Mouse (Mus musculus): ENCODE results near the gene Smndc1. TPM values are rescaled to one million over a fixed set of nuclear protein-coding genes. Genes with fewer than 3 reads are reported as not detected.

The Smndc1 gene
- total RNA-seq, 4 experiments from 2014 or later, result 31.9 to 37.5 (median 33.3) TPM

GRCm38 (mm10) chr19:53343174-53343881 is 47.0 kb downstream of the Smndc1 start:
- no peak for DNase-seq (ENCODE audit: low spot score)

GRCm38 (mm10) chr19:53340423-53340822 is 50.0 kb downstream of the Smndc1 start:
- no peak for DNase-seq (ENCODE audit: low spot score)

GRCm38 (mm10) chr19:53335241-53335640 is 55.1 kb downstream of the Smndc1 start:
- DNase-seq (ENCODE audit: low spot score), result no peak

- no peak for DNase-seq (ENCODE audit: low spot score)
Observed at GRCm38 (mm10) chr19:53333730-53334129, 56.6 kb downstream of the Smndc1 start.

DNA sequence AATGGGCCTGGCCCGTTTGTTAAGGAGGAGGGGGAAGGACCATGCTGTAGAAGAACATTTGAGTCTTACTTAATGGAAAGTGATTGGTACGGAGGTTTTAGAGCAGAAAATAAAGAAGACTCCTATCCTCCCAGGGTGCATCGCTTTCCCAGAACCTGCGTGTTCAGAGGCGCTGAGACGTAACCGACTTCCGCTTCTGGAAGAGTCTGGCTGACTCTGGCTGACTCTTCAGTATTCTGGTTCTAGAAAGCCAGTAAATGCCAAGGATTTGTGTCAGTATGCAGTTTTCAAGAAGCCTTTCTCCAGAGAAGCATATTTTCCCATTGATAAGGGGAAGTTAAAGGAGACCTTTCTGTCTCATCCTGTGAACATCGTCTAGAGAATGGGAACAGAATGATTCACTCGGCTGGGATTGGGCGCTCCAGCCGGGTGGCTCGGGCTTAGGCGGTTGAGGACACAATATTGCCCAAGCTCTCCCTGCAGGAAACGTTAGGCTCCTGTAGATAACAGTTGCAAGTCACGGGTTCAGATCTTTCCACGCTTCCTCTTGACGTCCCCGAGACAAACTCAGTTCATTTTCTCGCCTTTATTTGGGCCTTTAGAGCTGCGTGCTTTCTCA is 58.4 kb downstream of the Smndc1 start:
- no peak for DNase-seq (ENCODE audit: low spot score)

DNA sequence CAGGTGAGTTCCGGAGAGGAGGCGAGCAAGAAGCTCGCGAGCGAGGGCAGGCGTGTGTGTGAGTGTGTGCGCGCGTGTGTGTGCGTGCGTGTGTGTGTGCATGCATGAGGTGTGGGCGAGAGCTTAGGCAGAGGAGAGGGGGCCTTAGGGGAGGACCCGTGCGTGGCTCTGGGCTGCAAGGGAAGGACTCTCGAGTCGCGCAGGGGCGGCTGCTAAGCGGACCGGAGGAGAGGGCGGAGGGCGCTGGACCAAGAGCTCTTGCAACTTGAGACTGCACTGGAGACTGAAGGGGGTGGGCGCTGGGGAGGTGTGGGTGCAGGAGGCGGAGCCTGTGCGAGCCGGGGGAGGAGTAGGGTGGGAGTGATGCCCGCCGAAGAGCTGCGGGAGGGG is 60.4 kb downstream of the Smndc1 start:
- DNase-seq (ENCODE audit: low spot score), result peak; percentile 65

Other genes with a start within 250 kb of the Smndc1 start
- gene Mxi1, start 80.1 kb downstream of the Smndc1 start, total RNA-seq (2022), result 10 to 100 TPM; 38.7 to 49.2 (median 46.0) TPM
- not detected for gene Gm10197, start 18.8 kb downstream of the Smndc1 start, total RNA-seq (2022)
- 1 to 10 TPM; 3.1 to 5.6 (median 4.2) TPM for gene Dusp5, start 138.5 kb upstream of the Smndc1 start, total RNA-seq (2022)
- 100 to 1,000 TPM in 1 of 4 experiments, 10 to 100 TPM in 3; 72.8 to 105 (median 87.4) TPM for gene Nutf2-ps1, start 198.5 kb upstream of the Smndc1 start, total RNA-seq (2022)
- 10 to 100 TPM; 16.0 to 23.4 (median 21.1) TPM for gene Smc3, start 209.8 kb upstream of the Smndc1 start, total RNA-seq (2022)